Mouse (Mus musculus): Measurements from ENCODE around the gene Rhou. TPM values are rescaled to one million over a fixed set of nuclear protein-coding genes. Genes with fewer than 3 reads are reported as not detected.
A peak's percentile ranks its signal among the peaks of the same experiment; 100 is the strongest.
"Not testable (repeated sequence)": the region's sequence is repeated elsewhere in the genome, so short reads cannot be mapped to it uniquely, and the experiment has no call there.

The Rhou gene
- polyA plus RNA-seq, 1 experiment from 2014 or later, result 10.0 TPM

- not testable (repeated sequence) for H3K27ac ChIP-seq; H3K4me2 ChIP-seq (replicated peaks); ATAC-seq (ENCODE audit: insufficient number of reproducible peaks, insufficient read depth, low FRiP score, low TSS enrichment); H3K4me3 ChIP-seq; H3K9ac ChIP-seq; H3K9me3 ChIP-seq; H3K36me3 ChIP-seq
- peaks cover 20% of the 10 kb centered on the region for H3K27me3 ChIP-seq
- WGBS, result 63% methylated on average over 3 of the region's 3 CpGs
- peaks cover 10% of the 10 kb centered on the region; the same call in 1 of the 2 replicates for H3K4me1 ChIP-seq
These were observed 22.0 kb upstream of the Rhou start for GRCm38 (mm10) chr8:123631746-123632145.

- 81% methylated on average over 4 of the region's 4 CpGs for WGBS
- Histone ChIP-seq H3K9me3 (no peaks in the 10 kb centered on the region), H3K27me3 (peaks cover 16% of the 10 kb centered on the region), H3K4me1 (peaks cover 10% of the 10 kb centered on the region; the same call in 1 of the 2 replicates), H3K9ac (no peak overlapping the region), H3K27ac (no peak overlapping the region), H3K36me3 (no peaks in the 10 kb centered on the region), H3K4me2 (replicated peaks) (no peak overlapping the region), H3K4me3 (no peak overlapping the region)
- no peak for ATAC-seq (ENCODE audit: insufficient number of reproducible peaks, insufficient read depth, low FRiP score, low TSS enrichment)
These were observed 21.5 kb upstream of the Rhou start for GRCm38 (mm10) chr8:123632257-123632656.

GRCm38 (mm10) chr8:123633801-123634200 is 19.9 kb upstream of the Rhou start:
- no peak overlapping the region for H3K27ac ChIP-seq
- no peak overlapping the region for H3K4me2 ChIP-seq (replicated peaks)
- no peaks in the 10 kb centered on the region for H3K36me3 ChIP-seq
- no peaks in the 10 kb centered on the region for H3K9me3 ChIP-seq
- no peak overlapping the region for H3K4me3 ChIP-seq
- H3K4me1 ChIP-seq, result peaks cover 8% of the 10 kb centered on the region; the same call in 1 of the 2 replicates
- no peak for ATAC-seq (ENCODE audit: insufficient number of reproducible peaks, insufficient read depth, low FRiP score, low TSS enrichment)
- WGBS, result 53% methylated on average over 7 of the region's 7 CpGs
- no peak overlapping the region for H3K9ac ChIP-seq
- H3K27me3 ChIP-seq, result peaks cover 9% of the 10 kb centered on the region; the same call in 1 of the 2 replicates

- no peak overlapping the region for H3K27ac ChIP-seq
- H3K4me2 ChIP-seq (replicated peaks), result no peak overlapping the region
- 0 out of 2 replicates have a peak, but pooled peaks cover 3% of the 10 kb centered on the region for H3K4me1 ChIP-seq
- WGBS, result 45% methylated on average over 3 of the region's 3 CpGs
- no peaks in the 10 kb centered on the region for H3K9me3 ChIP-seq
- H3K4me3 ChIP-seq, result no peak overlapping the region
- no peaks in the 10 kb centered on the region for H3K36me3 ChIP-seq
- H3K27me3 ChIP-seq, result peaks cover 1% of the 10 kb centered on the region; the same call in 1 of the 2 replicates
- no peak overlapping the region for H3K9ac ChIP-seq
- no peak for ATAC-seq (ENCODE audit: insufficient number of reproducible peaks, insufficient read depth, low FRiP score, low TSS enrichment)
These were observed 19.2 kb upstream of the Rhou start for GRCm38 (mm10) chr8:123634395-123635131.

- H3K27me3 ChIP-seq, result no peaks in the 10 kb centered on the region
- H3K4me3 ChIP-seq, result no peak overlapping the region
- H3K27ac ChIP-seq, result no peak overlapping the region
- H3K4me2 ChIP-seq (replicated peaks), result no peak overlapping the region
- WGBS, result 74% methylated on average over 11 of the region's 11 CpGs
- H3K4me1 ChIP-seq, result 0 out of 2 replicates have a peak, but pooled peaks cover under 1% of the 10 kb centered on the region
- no peaks in the 10 kb centered on the region for H3K9me3 ChIP-seq
- H3K36me3 ChIP-seq, result no peaks in the 10 kb centered on the region
- no peak overlapping the region for H3K9ac ChIP-seq
- no peak for ATAC-seq (ENCODE audit: insufficient number of reproducible peaks, insufficient read depth, low FRiP score, low TSS enrichment)
These were observed 18.1 kb upstream of the Rhou start for GRCm38 (mm10) chr8:123635671-123636070.

GRCm38 (mm10) chr8:123643330-123644051 is 10.2 kb upstream of the Rhou start:
- Histone ChIP-seq H3K27ac (no peak overlapping the region), H3K4me2 (replicated peaks) (peak overlapping the region; percentile 47), H3K4me1 (no peaks in the 10 kb centered on the region), H3K27me3 (no peaks in the 10 kb centered on the region; the same call in 1 of the 2 replicates), H3K4me3 (peak overlapping the region; percentile 25), H3K9me3 (no peaks in the 10 kb centered on the region), H3K36me3 (no peaks in the 10 kb centered on the region), H3K9ac (peak overlapping the region; percentile 28; the same call in 1 of the 2 replicates)
- no peak for ATAC-seq (ENCODE audit: insufficient number of reproducible peaks, insufficient read depth, low FRiP score, low TSS enrichment)
- WGBS, result 16% methylated on average over 25 of the region's 25 CpGs

- H3K9me3 ChIP-seq, result no peaks in the 10 kb centered on the region
- H3K36me3 ChIP-seq, result no peaks in the 10 kb centered on the region
- H3K4me3 ChIP-seq, result no peak overlapping the region
- H3K4me2 ChIP-seq (replicated peaks), result no peak overlapping the region
- no peaks in the 10 kb centered on the region; the same call in 1 of the 2 replicates for H3K27me3 ChIP-seq
- WGBS, result 74% methylated on average over 9 of the region's 9 CpGs
- no peak for ATAC-seq (ENCODE audit: insufficient number of reproducible peaks, insufficient read depth, low FRiP score, low TSS enrichment)
- no peak overlapping the region for H3K9ac ChIP-seq
- no peak overlapping the region for H3K27ac ChIP-seq
- no peaks in the 10 kb centered on the region for H3K4me1 ChIP-seq
These were observed 8.5 kb upstream of the Rhou start for GRCm38 (mm10) chr8:123645229-123645628.

- Histone ChIP-seq H3K4me1 (0 out of 2 replicates have a peak, but pooled peaks cover 4% of the 10 kb centered on the region), H3K9me3 (no peaks in the 10 kb centered on the region), H3K36me3 (no peaks in the 10 kb centered on the region), H3K4me3 (no peak overlapping the region), H3K27me3 (no peaks in the 10 kb centered on the region; the same call in 1 of the 2 replicates), H3K4me2 (replicated peaks) (no peak overlapping the region), H3K9ac (no peak overlapping the region), H3K27ac (no peak overlapping the region; the same call in 1 of the 2 replicates)
- no peak for ATAC-seq (ENCODE audit: insufficient number of reproducible peaks, insufficient read depth, low FRiP score, low TSS enrichment)
- 62% methylated on average over 17 of the region's 17 CpGs for WGBS
These were observed 5.2 kb upstream of the Rhou start for GRCm38 (mm10) chr8:123648245-123649170.

- Histone ChIP-seq H3K27ac (no peak overlapping the region), H3K9me3 (no peaks in the 10 kb centered on the region), H3K27me3 (no peaks in the 10 kb centered on the region; the same call in 1 of the 2 replicates), H3K4me2 (replicated peaks) (no peak overlapping the region), H3K9ac (no peak overlapping the region), H3K4me3 (no peak overlapping the region), H3K36me3 (no peaks in the 10 kb centered on the region), H3K4me1 (0 out of 2 replicates have a peak, but pooled peaks cover 4% of the 10 kb centered on the region)
- no peak for ATAC-seq (ENCODE audit: insufficient number of reproducible peaks, insufficient read depth, low FRiP score, low TSS enrichment)
- 88% methylated on average over 12 of the region's 12 CpGs for WGBS
These were observed 4.2 kb upstream of the Rhou start for GRCm38 (mm10) chr8:123649483-123649882.

GRCm38 (mm10) chr8:123651390-123652098 is 2.2 kb upstream of the Rhou start:
- Histone ChIP-seq H3K4me1 (peaks cover 20% of the 10 kb centered on the region), H3K4me3 (no peak overlapping the region), H3K27ac (no peak overlapping the region), H3K4me2 (replicated peaks) (no peak overlapping the region), H3K9me3 (no peaks in the 10 kb centered on the region), H3K9ac (no peak overlapping the region), H3K36me3 (peaks cover 7% of the 10 kb centered on the region; the same call in 1 of the 2 replicates), H3K27me3 (no peaks in the 10 kb centered on the region; the same call in 1 of the 2 replicates)
- 88% methylated on average over 5 of the region's 5 CpGs for WGBS
- ATAC-seq (ENCODE audit: insufficient number of reproducible peaks, insufficient read depth, low FRiP score, low TSS enrichment), result no peak
